ENCODE assay signal across 9 mouse cellular contexts in the genomic region with DNA sequence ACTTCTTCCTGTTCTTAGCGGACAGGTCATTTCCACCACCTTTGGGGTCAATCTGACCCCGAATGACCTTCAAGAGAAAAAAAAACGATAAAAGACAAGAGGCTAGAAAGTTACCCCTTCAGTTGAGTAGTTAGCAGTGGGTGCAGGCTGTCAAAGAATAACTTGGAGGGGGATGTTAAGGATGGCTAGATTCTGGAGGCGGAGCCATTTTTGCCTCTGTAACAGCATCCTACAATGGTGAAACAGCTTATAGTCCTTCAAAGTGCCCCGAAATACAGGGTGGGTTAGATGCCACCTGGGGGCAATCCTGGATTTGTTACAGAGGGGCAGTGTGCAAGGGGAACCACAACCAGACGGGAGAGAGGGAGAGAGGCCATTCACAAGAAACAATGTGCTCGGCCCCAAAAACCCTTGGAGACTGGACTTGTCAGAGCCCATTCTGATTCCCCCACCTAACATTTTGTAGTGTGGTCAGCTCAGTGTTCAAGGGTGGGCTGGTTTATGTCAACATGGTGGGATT.
DNase-seq lines count a peak whose midpoint lies in the region; ATAC-seq and TF ChIP-seq lines count a peak whose summit lies in the region.
"Had no signal": no experiment of that assay in that cellular context is flagged by ENCODE, and none has a peak within 500 bp of the region (broad histone marks: within the 10 kb centered on the region; RNA-seq: fewer than 3 reads in every experiment).

No protein-coding gene starts in this region.

- WGBS in heart, embryonic 11.5 days (ENCODE audit: insufficient replicate concordance): 76% methylated on average over 7 of the region's 7 CpGs
- WGBS in thymus, adult 2 months: 90% methylated on average over 7 of the region's 7 CpGs

- no peak overlapping the region for H3K9ac ChIP-seq in heart, embryonic 11.5 days (ENCODE audit: low read depth, low read length)
- H3K9ac ChIP-seq: liver, embryonic 15.5 days had no signal

- no peaks in the 10 kb centered on the region for H3K9me3 ChIP-seq in heart, embryonic 11.5 days (replicated peaks; ENCODE audit: control insufficient read depth, low read length)
- H3K9me3 ChIP-seq: liver, embryonic 15.5 days had no signal

- peaks cover 9% of the 10 kb centered on the region; the same call in 1 of the 2 replicates for H3K4me1 ChIP-seq in heart, embryonic 11.5 days (ENCODE audit: control insufficient read depth, insufficient read depth, low read length)
- H3K4me1 ChIP-seq in thymus, adult 2 months (replicated peaks; ENCODE audit: control insufficient read depth, insufficient read depth, low read length): peaks cover 23% of the 10 kb centered on the region

- H3K36me3 ChIP-seq in heart, embryonic 11.5 days (ENCODE audit: control insufficient read depth, insufficient read depth, low read length): no peaks in the 10 kb centered on the region
- H3K36me3 ChIP-seq in thymus, adult 2 months (ENCODE audit: control insufficient read depth, insufficient read depth, low read length): no peaks in the 10 kb centered on the region
- H3K36me3 ChIP-seq: liver, embryonic 15.5 days had no signal

- no peak overlapping the region for H3K27ac ChIP-seq in heart, embryonic 11.5 days (ENCODE audit: low read depth, low read length)
- H3K27ac ChIP-seq in thymus, adult 2 months (ENCODE audit: control insufficient read depth, insufficient read depth, low read length): no peak overlapping the region
- H3K27ac ChIP-seq: liver, embryonic 15.5 days had no signal

- DNase-seq in heart, adult 18-20 months: no peak
- peak; percentile 7 for DNase-seq in thymus, adult 2 months
- no peak for DNase-seq in thymus, postnatal 10 days (ENCODE audit: low spot score in 2 of 2)
- DNase-seq in kidney, postnatal 14 days: peak; percentile 37
- DNase-seq in urinary bladder, postnatal 4 days (ENCODE audit: low spot score in 2 of 2): no peak
- DNase-seq in retina, embryonic 14.5 days (ENCODE audit: low spot score): no peak
- DNase-seq: right cerebral cortex, postnatal 14 days had no signal

- TF ChIP-seq POLR2A in thymus, adult 2 months (IDR thresholded peaks at IDR 0.05; ENCODE audit: control insufficient read depth, extremely low read depth, insufficient read depth, low read length, poor library complexity): no peak

- no peak overlapping the region for H3K4me3 ChIP-seq in heart, embryonic 11.5 days (ENCODE audit: low read depth, low read length)
- H3K4me3 ChIP-seq in thymus, adult 2 months (ENCODE audit: control insufficient read depth, insufficient read depth, low read length): no peak overlapping the region

- peak overlapping the region; percentile 66 for H3K4me2 ChIP-seq in heart, embryonic 11.5 days

- no peak for ATAC-seq in heart, embryonic 11.5 days (replicated peaks; ENCODE audit: insufficient number of reproducible peaks, low FRiP score, low TSS enrichment)

- TF ChIP-seq CTCF in thymus, adult 2 months (IDR thresholded peaks at IDR 0.05; ENCODE audit: borderline replicate concordance, control insufficient read depth, extremely low read depth, insufficient read depth, low read length, poor library complexity): no peak

- H3K27me3 ChIP-seq in heart, embryonic 11.5 days (ENCODE audit: control insufficient read depth, insufficient read depth, low read length): no peaks in the 10 kb centered on the region
- H3K27me3 ChIP-seq in thymus, adult 2 months (ENCODE audit: control insufficient read depth, insufficient read depth, low read length): no peaks in the 10 kb centered on the region
- H3K27me3 ChIP-seq: liver, embryonic 15.5 days had no signal

Comparison
In these comparisons a context has a peak if more than half of its experiments do, and no peak if none do; other contexts are left out.
1. DNase-seq: peak in thymus, adult 2 months (single experiment) and kidney, postnatal 14 days (single experiment); none in heart, adult 18-20 months (0 of 2), thymus, postnatal 10 days (0 of 2), urinary bladder, postnatal 4 days (0 of 2) and retina, embryonic 14.5 days (single experiment).